Mouse (Mus musculus) midbrain, embryonic 13.5 days (tissue): ENCODE results near the gene Bsnd. TPM values are rescaled to one million over a fixed set of nuclear protein-coding genes. Genes with fewer than 3 reads are reported as not detected.

Experiments
- ATAC-seq: fragments of 200-750 bp; cut with Nextera tagmentation; 2 replicates; pipeline ENCODE4 v1.8.0; 2017; ENCODE audit warnings: mild to moderate bottlenecking, moderate TSS enrichment, moderate library complexity
- H3K27ac ChIP-seq: fragments of 300-500 bp; sonication (generic); 2 replicates; pipeline ENCODE4 v1.5.1; 2015; ENCODE audit warnings: inconsistent platforms, mild to moderate bottlenecking, moderate library complexity
- H3K27me3 ChIP-seq: fragments of 300-500 bp; sonication (generic); 2 replicates; pipeline ENCODE4 v1.6.1; 2015; ENCODE audit warnings: mild to moderate bottlenecking, inconsistent platforms
- H3K36me3 ChIP-seq: fragments of 300-500 bp; sonication (generic); 2 replicates; pipeline ENCODE4 v1.6.1; 2015; ENCODE audit warnings: mild to moderate bottlenecking, inconsistent platforms
- H3K4me1 ChIP-seq: fragments of 300-500 bp; sonication (generic); replicated peaks from 2 replicates; pipeline ENCODE4 v1.6.1; 2015; ENCODE audit warnings: inconsistent platforms
- H3K4me2 ChIP-seq: fragments of 300-500 bp; sonication (generic); replicated peaks from 2 replicates; pipeline ENCODE4 v1.6.1; 2015; ENCODE audit warnings: moderate library complexity, mild to moderate bottlenecking, inconsistent platforms
- H3K4me3 ChIP-seq: fragments of 300-500 bp; sonication (generic); replicated peaks from 2 replicates; pipeline ENCODE4 v1.5.1; 2015; ENCODE audit warnings: mild to moderate bottlenecking, inconsistent platforms
- H3K9ac ChIP-seq: fragments of 300-500 bp; sonication (generic); replicated peaks from 2 replicates; pipeline ENCODE4 v1.6.1; 2015; ENCODE audit warnings: mild to moderate bottlenecking, inconsistent platforms
- H3K9me3 ChIP-seq: fragments of 300-500 bp; sonication (generic); 2 replicates; pipeline ENCODE4 v1.6.1; 2016; ENCODE audit warnings: mild to moderate bottlenecking, inconsistent platforms
- WGBS: fragments of 180-500 bp; shearing (Covaris S2); methylation state at CpG from one replicate; pipeline ENCODE4 v1.1.7; 2015; 5-methylcytosine and 5-hydroxymethylcytosine counted together
- polyA plus RNA-seq: library from polyadenylated mRNA; unstranded; fragments of >200 nt; fragmentation: Nextera tagmentation; extraction: Ambion mirVana; gene quantifications from 2 replicates; pipeline ENCODE4 v1.2.1, GENCODE M21; 2015

Bsnd gene
- polyA plus RNA-seq, 1 experiment from 2014 or later = not detected

- 94% methylated on average over 5 of the region's 5 CpGs for WGBS
- Histone ChIP-seq H3K9ac (no peak overlapping the region), H3K27ac (no peak overlapping the region), H3K36me3 (peaks cover 74% of the 10 kb centered on the region), H3K4me1 (no peaks in the 10 kb centered on the region), H3K4me2 (no peak overlapping the region), H3K27me3 (no peaks in the 10 kb centered on the region), H3K9me3 (no peaks in the 10 kb centered on the region), H3K4me3 (no peak overlapping the region)
- ATAC-seq = no peak
These were observed 53.3 kb downstream of the Bsnd start for GRCm38 (mm10) chr4:106438763-106439162.

- no peak for ATAC-seq
- Histone ChIP-seq H3K4me3 (no peak overlapping the region), H3K4me2 (no peak overlapping the region), H3K27ac (no peak overlapping the region), H3K4me1 (no peaks in the 10 kb centered on the region), H3K9ac (no peak overlapping the region), H3K36me3 (peaks cover 78% of the 10 kb centered on the region), H3K27me3 (no peaks in the 10 kb centered on the region), H3K9me3 (no peaks in the 10 kb centered on the region)
- 94% methylated on average over 5 of the region's 5 CpGs for WGBS
These were observed 54.9 kb downstream of the Bsnd start for GRCm38 (mm10) chr4:106437207-106437606.

- peaks cover 78% of the 10 kb centered on the region for H3K36me3 ChIP-seq
- H3K27ac ChIP-seq = no peak overlapping the region
- no peak for ATAC-seq
- no peak overlapping the region for H3K9ac ChIP-seq
- no peaks in the 10 kb centered on the region for H3K4me1 ChIP-seq
- H3K4me2 ChIP-seq = no peak overlapping the region
- H3K9me3 ChIP-seq = no peaks in the 10 kb centered on the region
- 70% methylated on average over 4 of the region's 4 CpGs for WGBS
- no peak overlapping the region for H3K4me3 ChIP-seq
- no peaks in the 10 kb centered on the region for H3K27me3 ChIP-seq
These were observed 55.6 kb downstream of the Bsnd start for GRCm38 (mm10) chr4:106436475-106436874.

GRCm38 (mm10) chr4:106435426-106435825 is 56.7 kb downstream of the Bsnd start:
- peaks cover 79% of the 10 kb centered on the region for H3K36me3 ChIP-seq
- H3K4me2 ChIP-seq = no peak overlapping the region
- no peak overlapping the region for H3K9ac ChIP-seq
- no peak for ATAC-seq
- no peak overlapping the region for H3K4me3 ChIP-seq
- no peaks in the 10 kb centered on the region for H3K4me1 ChIP-seq
- WGBS = 96% methylated on average over 2 of the region's 2 CpGs
- no peaks in the 10 kb centered on the region for H3K9me3 ChIP-seq
- no peaks in the 10 kb centered on the region for H3K27me3 ChIP-seq
- H3K27ac ChIP-seq = no peak overlapping the region

Other genes with a start within 250 kb of the Bsnd start
- 7.5 and 9.1 TPM in 2 replicates for gene Usp24, start 176.1 kb downstream of the Bsnd start, polyA plus RNA-seq
- 1.4 TPM in 2 replicates for gene Pcsk9, start 28.0 kb downstream of the Bsnd start, polyA plus RNA-seq
- gene Dhcr24, start 68.8 kb upstream of the Bsnd start, polyA plus RNA-seq = 7.8 and 8.9 TPM in 2 replicates
- gene Lexm, start 125.0 kb upstream of the Bsnd start, polyA plus RNA-seq = 0.13 TPM in 1 of 2 replicates, not detected in the other
- gene Ttc22, start 130.1 kb upstream of the Bsnd start, polyA plus RNA-seq = 1.9 and 2.2 TPM in 2 replicates
- gene Pars2, start 158.8 kb upstream of the Bsnd start, polyA plus RNA-seq = 9.9 and 10.5 TPM in 2 replicates
- 118 and 119 TPM in 2 replicates for gene Ttc4, start 186.7 kb upstream of the Bsnd start, polyA plus RNA-seq
- 0.17 and 0.22 TPM in 2 replicates for gene Mroh7, start 238.6 kb upstream of the Bsnd start, polyA plus RNA-seq
- not detected in 2 replicates for gene Fam151a, start 241.6 kb upstream of the Bsnd start, polyA plus RNA-seq